In the genomic region with DNA sequence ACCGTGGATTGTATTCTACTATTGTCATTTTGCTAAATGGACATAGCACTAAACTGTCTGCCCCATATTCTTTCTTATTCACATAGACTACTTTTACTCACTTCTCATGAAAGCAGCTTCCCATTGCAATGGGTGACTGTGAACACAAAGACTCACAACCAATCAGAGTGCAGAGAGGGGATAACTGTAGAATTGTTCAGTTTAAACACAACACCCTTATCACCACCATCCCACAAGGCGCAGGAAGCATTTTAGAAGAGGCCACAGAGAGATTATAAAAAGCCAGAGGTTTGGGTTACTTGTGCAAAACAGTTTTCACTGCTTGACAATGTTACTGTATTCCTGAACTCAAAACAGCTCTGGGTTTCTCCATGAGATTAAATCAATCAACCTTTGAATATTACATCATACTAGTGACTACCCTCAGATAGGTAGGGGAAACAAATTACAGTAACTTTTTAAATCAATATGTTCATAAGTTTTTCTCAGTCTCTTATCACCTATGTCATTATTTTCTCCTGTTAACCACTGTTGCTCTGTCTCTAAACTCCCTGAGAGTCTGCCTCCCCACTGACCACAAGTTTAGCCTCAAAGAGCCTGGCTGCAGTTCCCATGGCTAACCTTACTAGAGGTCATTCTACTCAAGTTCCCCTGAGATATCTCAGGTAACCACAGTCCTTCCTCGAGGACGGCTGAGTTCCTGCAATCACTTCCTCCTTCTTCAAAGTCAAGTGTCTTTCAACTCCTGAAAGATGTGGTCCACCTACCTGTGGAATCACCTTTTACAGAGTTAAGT, we compare ENCODE assay signal across 1 mouse cellular context.
TF ChIP-seq lines count a peak whose summit lies in the region.

No protein-coding gene starts in this region.

TF ChIP-seq in MEL, 35 proteins besides CTCF, POLR2A, EP300 and RAD21 (continued from another document):
- TF ChIP-seq TCF12 (IDR thresholded peaks at IDR 0.05; ENCODE audit: low read depth, low read length) (peak; percentile 97), E2F4 (IDR thresholded peaks at IDR 0.05; ENCODE audit: borderline replicate concordance, low read depth, low read length) (no peak), JUND (IDR thresholded peaks at IDR 0.05; ENCODE audit: low read depth, low read length) (0 out of 2 replicates have a peak, but pooled peaks have one; percentile 20), TBP (IDR thresholded peaks at IDR 0.05; ENCODE audit: low read depth, low read length) (peak; percentile 88), TAL1 (IDR thresholded peaks at IDR 0.05; ENCODE audit: low read length) (peak; percentile 89)
